Mouse (Mus musculus) heart, postnatal 10 days (tissue): ENCODE measurements around the gene Gm30191. TPM values are rescaled to one million over a fixed set of nuclear protein-coding genes. Genes with fewer than 3 reads are reported as not detected.

Source experiments
- total RNA-seq, 2 experiments: library from RNA; stranded (reverse); gene quantifications; 2 replicates each; pipeline ENCODE4 v1.2.3; 2021

The Gm30191 gene
- total RNA-seq, 2 experiments from 2014 or later, result not detected

Other genes starting within 250 kb of the Gm30191 start
- 10 to 100 TPM; 31.4 to 33.9 TPM for gene Dhdds, start 246.0 kb upstream of the Gm30191 start, total RNA-seq
- gene Lin28a, start 228.1 kb upstream of the Gm30191 start, total RNA-seq, result not detected
- not detected for gene Zfp683, start 193.1 kb upstream of the Gm30191 start, total RNA-seq
- gene Crybg2, start 186.1 kb upstream of the Gm30191 start, total RNA-seq, result not detected
- gene Cd52, start 151.9 kb upstream of the Gm30191 start, total RNA-seq, result 1 to 10 TPM; 3.4 to 6.5 TPM
- gene Ubxn11, start 144.4 kb upstream of the Gm30191 start, total RNA-seq, result 1 to 10 TPM; 2.0 to 2.3 TPM
- 10 to 100 TPM; 69.9 to 74.6 TPM for gene Sh3bgrl3, start 118.1 kb upstream of the Gm30191 start, total RNA-seq
- gene Cep85, start 59.8 kb upstream of the Gm30191 start, total RNA-seq, result 10 to 100 TPM; 29.9 to 32.0 TPM
- not detected for gene Gm7534, start 43.9 kb upstream of the Gm30191 start, total RNA-seq
- gene Catsper4, start 19.6 kb upstream of the Gm30191 start, total RNA-seq, result not detected
- gene Cnksr1, start 8.5 kb upstream of the Gm30191 start, total RNA-seq, result 1 to 10 TPM; 2.3 to 4.4 TPM
- not detected for gene E130218I03Rik, start 3.3 kb upstream of the Gm30191 start, total RNA-seq
- gene Zfp593, start 1.3 kb upstream of the Gm30191 start, total RNA-seq, result 1 to 10 TPM; 3.7 to 4.0 TPM
- 10 to 100 TPM; 13.5 to 15.2 TPM for gene Grrp1, start 7.2 kb downstream of the Gm30191 start, total RNA-seq
- 10 to 100 TPM in 1 of 2 experiments, 1 to 10 TPM in 1; 7.5 to 10.3 TPM for gene Pdik1l, start 41.0 kb downstream of the Gm30191 start, total RNA-seq
- gene Trim63, start 68.2 kb downstream of the Gm30191 start, total RNA-seq, result 100 to 1,000 TPM; 238 to 242 TPM
- under 1 TPM; 0.12 to 0.69 TPM for gene Slc30a2, start 96.2 kb downstream of the Gm30191 start, total RNA-seq
- gene Extl1, start 136.9 kb downstream of the Gm30191 start, total RNA-seq, result 1 to 10 TPM; 4.2 to 5.4 TPM
- 10 to 100 TPM in 1 of 2 experiments, 1 to 10 TPM in 1; 9.6 to 10.2 TPM for gene Pafah2, start 149.4 kb downstream of the Gm30191 start, total RNA-seq
- gene Stmn1, start 221.4 kb downstream of the Gm30191 start, total RNA-seq, result 100 to 1,000 TPM; 131 to 137 TPM
- 10 to 100 TPM in 1 of 2 experiments, 1 to 10 TPM in 1; 9.5 to 12.7 TPM for gene Paqr7, start 249.8 kb downstream of the Gm30191 start, total RNA-seq